Mouse (Mus musculus) right cerebral cortex, postnatal 4 days (tissue): Measurements from ENCODE around the gene Ppie.
"Not testable (repeated sequence)": the region's sequence is repeated elsewhere in the genome, so short reads cannot be mapped to it uniquely, and the experiment has no call there.

Experiments used
- DNase-seq: peaks from one replicate; pipeline ENCODE4 v3.0.0-alpha.2; 2022

Ppie gene

DNA sequence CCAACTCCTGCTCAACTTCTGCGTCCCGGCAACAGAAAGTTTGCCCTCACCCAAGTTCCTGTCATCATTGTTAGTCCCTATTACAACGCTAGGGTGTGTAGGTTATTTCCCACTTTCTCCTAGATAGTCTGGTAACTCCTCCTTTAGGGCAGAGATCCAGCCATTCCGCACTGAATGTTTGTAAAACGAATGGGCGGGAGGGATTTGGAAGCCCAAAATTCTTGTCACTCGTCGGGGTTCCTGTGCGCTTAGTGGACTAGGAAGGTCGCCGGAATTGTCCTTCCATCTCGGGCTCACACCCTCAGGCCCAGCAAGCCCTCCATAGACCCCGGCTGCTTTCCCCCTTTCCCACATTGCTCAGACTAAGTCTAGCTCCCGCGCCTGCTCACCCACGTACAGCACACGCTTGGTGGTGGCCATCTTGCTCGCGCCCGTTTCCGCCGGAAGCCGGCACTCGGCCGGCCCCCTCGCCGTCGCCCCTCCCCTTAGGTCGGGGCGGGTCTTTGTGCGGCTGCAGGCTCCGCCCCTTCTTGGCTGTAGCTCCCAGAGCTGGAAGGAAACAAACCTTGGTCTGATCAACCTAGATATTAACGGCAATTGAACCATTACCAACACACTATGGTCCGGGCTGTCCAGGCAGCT lies at the start of gene Ppie:
Ppie (minus strand) TSS at position 439 of the 642 bp plus-strand sequence.
- DNase-seq: peak; percentile 78

DNA sequence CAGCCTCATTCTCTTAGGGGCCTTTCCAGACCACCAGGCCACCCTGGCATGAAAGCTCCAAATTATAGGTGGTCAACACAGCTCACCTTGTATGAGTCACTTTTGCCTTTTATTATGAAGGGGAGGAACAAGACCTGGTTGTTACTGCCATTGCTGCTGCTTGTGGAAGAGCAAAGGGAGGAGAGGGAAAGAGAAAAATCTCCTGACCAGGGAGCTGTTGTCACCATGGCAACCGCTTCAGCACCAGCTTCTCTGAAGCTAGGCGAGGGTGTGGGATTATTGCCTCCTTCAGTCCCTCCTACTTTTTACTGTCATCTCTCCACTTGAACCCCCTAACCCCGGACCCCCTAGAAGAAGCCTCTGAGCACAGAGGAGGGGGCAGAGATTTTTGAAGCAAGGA lies 45.1 kb upstream of the Ppie start:
- peak; percentile 49 for DNase-seq

DNA sequence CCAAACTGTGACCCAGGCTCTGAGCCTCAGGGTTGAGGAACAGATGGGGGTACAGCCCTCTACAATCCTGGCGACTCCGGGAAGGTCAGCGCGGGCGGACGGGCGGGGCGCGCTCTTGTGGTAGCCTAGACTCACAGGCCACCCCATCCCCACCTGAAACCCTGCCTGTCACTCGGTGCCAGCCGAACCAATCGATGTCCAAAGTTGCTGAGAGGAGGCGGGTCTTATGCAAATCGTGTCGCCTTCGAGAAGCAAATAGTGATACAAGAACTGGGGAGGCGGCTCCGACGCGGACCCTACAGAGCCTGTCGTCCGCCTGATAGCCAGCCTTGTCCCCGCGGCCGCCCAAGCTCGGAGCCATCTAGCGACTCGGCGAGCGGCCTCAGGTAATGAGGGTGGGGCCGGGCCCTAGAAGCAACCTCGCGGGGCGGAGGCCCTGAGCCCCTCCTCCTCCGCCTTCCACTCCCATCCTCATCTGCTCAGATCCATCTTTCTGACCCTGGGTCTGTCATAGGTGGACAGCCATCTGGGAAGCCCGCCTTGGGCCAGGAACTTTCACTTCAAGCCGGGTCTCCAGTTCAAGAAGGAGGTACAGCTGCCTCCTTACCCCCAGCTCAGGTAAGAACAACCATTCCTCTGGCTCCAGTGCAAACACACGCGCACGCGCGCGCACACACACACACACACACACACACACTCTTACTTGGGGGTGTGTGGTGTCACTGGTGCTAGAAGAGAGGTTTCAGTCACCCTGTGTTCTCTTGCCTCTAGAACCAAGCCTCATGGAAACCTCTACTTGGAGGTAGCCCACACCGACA lies 43.7 kb upstream of the Ppie start:
- DNase-seq: peak; percentile 78

DNA sequence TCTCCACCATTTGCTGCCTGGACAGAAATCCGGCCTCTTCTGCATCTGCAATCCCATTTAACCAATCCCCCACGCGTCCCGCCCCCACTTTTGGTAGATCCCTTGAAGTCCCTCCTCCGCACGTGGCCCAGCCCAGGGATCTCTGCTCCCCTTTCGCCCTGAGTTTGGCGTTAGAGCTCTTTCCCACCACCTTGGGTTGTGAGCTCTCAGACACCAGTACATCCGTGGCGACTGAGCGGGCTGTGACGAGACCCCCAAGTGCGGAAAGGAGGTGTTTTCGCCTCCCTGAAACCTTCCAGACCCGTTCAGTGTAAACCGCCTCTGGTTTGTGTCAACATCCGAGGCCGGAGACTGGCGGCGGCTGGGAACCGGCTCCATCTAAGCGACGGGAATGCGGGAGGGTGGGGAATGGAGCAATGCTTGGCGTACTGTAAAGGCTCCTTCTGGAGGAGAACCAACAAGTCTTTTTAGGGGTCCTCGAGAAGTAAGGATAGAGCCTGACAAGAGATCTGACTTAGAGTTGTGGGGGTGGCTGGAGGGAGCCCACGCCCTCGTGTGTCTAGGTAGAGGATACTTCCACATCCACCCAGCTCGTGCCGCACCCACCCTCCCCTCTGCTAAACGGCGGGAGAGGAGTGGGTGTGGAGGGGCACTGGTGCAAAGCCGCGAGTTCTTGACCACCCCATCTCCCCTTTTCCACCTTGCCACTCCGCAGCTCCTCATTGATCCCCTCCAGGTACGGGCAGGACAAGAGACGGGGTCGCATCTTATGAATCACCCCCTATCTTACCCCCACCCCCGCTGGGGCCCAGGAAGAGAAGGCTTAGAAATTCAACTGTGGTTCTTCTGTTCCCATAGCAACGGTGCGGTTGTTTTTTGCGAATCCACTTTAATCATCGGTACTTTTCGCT lies 42.8 kb upstream of the Ppie start, which contains the start of gene Hpcal4:
Hpcal4 (plus strand) TSS at position 900 of the 911 bp plus-strand sequence.
- peak; percentile 61 for DNase-seq

DNA sequence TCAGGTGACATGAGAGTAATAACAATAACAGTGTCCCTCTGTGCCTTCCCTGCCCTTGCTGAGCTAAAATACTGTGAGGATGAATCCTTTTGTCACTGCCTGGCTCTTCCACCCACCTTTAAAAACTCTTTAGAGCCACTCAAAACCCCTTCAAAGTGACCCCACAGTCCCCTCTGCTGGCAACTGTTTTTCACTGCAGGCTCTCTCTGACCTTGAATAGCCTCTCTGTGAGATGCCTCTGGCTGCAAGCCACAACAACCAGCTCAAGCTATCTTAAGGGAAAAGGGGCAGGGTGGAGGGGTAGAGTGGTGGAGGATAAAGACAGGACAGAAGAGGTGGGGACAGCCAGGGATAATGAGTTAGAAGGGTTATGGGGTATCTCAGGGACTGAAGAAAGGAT lies 32.1 kb upstream of the Ppie start:
- DNase-seq: no peak

DNA sequence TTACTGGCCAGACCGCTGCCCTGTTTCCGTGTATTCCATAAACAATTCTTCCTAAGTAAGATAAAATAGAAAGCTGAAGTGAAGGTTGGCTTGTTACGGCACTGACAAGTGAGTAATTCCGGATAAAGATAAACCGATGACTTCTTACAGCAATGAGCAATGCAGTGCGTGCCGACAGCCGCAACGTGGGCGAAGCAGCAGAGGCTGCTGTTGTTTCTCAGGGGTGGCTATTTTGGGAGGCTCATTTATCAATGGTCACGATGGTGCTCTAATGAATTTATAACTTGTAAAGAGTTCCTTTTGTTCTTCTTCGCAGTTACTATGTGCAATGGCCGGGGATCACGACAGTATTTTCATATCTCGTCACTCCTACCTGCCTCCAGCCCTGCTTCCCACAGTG lies 24.4 kb upstream of the Ppie start:
- DNase-seq: no peak

DNA sequence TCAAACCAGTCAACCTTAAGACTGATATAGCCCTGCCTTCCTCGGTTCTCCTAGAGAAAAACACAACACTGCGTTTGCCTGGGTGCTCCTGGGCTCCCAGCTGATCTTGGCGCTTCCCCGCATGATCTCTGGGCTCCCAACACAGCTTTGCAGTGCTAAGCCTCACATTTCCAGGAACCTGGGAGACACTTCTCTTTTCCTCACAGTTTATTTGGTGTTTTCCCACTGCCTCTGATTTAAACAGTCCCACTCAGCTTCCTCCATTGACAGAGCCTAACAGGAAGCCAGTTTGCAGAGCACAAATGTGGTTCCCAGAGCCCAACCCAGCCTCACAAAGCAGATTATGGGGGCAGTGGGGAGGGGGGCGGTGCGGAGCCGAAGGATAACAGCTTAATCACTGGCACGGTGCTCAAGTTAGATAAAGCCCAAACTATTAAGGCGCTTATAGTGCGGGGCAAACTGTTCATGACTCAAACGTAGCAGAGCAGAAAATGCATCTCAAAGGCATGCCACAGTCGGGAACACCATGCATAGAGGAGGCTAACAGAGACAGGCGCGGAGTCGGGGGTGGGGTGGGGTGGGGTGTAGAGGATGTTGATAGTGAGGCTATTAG lies 22.7 kb upstream of the Ppie start:
- DNase-seq: no peak

DNA sequence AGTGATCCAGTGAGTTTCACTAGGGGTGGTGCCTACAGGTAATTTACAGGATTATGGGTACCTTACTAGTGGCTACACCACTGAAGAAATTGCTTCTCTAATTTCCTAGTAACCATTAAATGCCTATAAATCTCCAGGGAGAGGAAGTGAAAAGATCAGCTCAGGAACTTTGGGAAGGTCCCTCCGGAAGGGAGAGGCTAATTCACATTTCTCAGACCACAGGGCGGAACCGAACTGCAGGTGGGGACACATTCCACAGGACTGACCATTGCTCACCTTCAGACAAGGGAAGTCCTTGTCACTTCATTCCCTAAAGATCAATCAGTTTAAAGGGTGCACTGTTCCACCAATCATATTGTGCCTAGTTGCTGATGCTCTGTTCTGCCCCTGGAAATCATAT lies 21.5 kb upstream of the Ppie start:
- not testable (repeated sequence) for DNase-seq

DNA sequence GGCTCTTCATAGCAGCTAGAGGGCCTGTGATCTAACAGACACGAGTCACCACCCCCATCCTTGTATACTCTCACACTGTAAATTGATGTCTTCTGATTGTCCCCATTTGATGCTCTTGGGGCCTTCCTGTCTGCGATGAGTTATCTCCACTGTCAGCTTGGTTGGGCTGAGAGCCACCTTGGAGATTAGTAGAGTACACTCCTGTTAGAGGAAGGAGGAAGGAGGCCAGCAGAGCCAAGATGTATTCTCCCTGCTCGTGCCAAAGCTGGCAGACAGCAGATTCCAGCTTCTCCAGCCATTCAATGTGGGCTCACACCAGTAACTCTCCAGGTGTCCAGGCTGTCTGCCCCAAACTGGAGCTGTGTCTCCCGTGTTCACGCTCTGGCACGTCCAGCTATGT lies 20.8 kb upstream of the Ppie start:
- DNase-seq: no peak

DNA sequence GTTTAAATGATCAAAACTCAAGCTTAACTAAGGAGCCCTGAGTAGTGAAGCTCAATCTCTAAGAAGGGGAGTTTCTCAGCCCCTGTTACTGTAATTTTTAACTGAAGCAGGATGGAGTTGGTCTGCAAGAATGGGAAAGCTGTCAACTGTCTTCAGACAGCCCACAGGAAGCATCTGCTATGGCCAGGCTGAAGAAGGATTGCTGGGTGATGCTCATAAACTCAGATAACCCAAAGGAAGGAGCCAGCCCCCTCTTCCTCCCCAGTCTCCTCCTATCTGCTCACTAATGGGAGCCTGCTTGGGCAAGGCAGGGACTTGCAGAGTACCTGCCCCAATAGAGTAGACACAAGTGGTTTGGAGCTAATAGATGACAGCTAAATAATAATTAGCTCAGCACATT lies 16.1 kb upstream of the Ppie start:
- DNase-seq: no peak

DNA sequence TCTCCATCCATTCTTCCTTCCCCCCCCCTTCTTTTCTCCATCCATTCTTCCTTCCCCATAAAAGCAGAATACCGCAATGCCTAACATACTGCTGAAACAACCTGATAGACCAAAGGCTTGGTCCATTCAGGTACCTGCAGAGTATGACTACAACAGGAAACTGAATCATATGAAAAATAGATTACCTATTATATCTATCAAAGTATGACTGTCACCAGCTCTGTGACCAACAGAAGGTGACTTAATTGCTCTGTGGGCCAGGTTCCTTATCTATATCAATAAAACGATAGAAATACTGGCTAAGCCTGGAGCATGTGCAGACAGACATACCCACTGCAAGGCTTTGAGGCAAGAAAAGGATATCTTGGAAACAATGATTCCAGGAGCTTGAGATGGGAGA lies 15.7 kb upstream of the Ppie start:
- no peak for DNase-seq

DNA sequence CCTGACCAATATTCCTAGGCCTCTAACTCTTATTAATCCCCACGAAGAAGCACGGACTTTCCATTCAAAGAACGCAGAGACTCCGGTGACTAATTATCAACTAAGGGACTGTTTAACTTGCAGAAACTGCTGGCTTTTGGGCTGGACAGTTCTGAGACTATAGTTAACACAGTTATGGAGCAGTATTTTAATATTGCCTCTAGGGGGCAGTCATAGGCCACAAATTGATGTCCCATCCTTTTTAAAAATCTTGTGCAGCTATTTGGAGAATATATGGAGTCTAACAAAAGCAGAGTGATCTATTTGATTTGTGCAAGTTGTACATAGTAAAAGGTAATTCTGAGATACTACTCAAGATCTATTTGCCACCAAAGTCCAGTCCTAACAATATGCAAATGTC lies 15.3 kb upstream of the Ppie start:
- no peak for DNase-seq

DNA sequence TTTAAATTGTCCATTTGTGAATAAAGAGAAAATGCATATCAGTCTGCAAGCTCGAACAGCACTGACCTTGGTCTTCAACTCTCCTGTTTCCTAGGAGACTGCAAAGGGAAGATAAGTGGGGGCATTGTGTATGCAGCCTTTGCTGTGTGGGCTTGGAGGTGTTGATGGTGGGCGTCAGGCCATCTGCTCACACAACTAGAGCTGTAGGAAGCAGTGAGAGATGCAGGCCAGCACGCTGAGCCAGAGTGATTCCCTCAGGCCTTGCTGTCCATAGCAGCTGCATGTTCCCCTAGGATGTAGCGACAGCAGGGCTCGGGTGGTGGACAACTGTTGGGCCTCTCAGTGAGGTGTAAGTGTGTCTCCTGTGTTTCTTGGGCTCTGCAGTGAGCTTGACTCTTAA lies 13.2 kb upstream of the Ppie start:
- peak; percentile 33 for DNase-seq

DNA sequence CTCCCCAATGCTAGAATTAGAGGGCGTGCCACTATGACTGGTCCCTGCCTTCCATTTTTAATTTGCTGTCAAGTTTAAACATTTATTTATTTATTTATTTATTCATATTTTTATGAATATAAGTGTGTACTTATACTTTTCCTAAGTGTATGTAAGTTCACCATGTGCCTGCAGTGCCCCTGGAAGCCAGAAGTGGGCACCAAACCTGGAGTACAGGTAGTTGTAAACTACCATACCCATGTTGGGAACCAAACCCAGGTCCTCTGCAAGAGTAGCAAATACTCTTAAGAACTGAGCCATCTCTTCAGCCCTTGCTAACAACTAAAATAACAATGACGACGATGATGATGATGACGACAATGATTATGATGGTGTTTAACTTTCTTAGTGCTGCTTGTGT lies 12.3 kb upstream of the Ppie start:
- DNase-seq: no peak

DNA sequence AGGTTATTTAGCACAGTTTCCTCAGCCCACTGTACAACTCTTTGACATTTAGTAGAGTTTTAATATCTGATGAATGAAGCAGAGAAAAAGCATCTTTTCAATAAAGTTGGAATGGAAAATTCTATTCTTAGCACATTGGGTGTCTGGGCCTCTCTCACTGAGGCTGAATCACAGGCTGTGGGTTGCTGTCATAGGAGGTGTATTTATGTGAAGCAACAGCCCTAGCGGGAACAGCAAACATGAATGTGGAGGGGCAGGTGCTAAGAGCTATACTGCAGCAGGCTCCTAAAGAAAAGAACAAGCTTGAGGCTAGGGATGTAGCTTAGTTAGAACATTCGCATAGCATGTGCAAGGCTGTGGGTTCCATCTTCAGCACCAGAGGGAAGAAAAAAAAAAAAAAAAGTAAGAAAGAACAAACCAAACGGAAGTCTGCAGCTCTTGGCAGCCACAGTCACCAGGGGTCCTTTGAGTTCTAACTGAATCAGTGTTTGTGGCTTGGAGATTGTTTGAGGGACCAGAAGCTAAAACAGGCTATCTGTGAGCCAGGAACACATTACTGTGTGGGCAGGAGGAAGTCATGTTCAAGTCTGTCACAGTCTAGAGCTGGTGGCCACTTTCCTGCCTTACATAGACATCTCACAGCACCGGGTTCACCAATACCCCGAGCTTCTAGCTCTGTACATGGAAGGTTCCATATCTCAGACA lies 7.8 kb upstream of the Ppie start:
- no peak for DNase-seq

DNA sequence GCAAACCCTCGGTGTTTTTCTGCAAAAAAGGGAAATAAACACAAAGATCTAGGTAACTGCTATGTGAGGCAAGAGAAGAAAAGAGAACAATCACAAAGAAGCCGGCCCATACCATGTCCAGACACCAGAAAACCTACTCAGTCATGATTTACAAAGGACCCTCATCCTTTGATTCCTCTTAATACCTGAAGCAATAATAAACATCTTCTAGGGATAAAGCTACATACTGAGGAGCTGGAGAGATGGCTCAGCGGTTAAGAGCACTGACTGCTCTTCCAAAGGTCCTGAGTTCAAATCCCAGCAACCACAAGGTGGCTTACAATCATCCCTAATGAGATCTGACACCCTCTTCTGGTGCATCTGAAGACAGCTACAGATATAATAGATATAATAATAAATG lies 2.2 kb downstream of the Ppie start:
- no peak for DNase-seq

DNA sequence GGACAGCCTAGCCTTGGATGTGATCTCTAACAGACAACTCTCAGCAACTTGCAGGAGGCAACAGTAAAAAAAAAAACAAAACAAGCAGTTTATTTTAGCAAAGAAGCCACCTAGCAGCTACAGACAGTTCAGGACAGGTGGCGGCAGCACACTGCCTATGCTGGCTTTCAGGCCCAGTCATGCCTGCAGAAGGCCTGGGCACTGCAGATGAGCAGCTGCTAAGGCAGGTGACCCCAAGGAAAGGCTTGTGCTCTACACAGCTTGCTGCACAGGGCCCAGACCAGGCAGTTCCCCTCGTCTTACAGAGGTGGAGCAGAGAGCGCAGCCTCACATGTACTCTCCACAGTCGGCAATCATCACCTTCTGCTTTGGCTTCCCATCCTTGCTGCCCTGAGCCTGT lies 12.7 kb downstream of the Ppie start:
- DNase-seq: no peak

DNA sequence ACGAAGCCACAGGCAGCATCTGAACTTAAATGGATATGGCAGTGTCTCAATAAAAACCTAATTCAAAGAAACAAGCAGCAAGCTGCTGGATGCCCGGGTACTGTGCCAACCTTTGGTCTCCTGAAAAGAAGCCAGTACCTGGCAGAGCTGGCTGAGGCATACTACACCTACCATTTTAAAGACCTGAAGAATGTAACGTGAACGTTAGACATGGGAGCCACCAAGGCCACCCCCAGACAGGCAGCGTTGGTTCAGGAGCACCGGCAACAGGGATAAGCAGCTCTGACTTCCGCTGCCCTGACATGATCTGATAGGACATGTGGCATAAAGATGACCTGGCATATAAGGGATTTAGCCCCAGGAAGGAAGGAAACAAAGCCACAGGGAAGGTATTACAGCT lies 13.1 kb downstream of the Ppie start:
- no peak for DNase-seq

DNA sequence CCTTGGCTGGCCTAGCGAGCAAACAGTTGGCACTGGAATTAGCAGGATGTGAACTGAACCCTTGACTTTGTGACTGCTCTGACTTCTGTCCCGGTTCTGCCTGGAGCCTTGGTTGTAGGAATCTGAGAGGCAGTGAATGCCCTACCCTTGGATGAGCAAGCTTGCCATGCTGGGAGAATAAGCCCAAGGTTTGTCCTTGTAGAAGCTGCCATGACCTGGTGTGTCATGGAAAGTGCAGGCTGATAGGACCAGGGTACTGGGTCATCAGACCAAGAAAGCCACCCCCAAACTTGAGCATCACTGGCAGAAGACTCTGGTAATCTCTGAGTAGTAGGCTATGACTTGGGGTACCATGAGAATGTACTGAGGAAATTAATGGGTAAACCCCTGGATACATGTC lies 18.5 kb downstream of the Ppie start:
- no peak for DNase-seq

DNA sequence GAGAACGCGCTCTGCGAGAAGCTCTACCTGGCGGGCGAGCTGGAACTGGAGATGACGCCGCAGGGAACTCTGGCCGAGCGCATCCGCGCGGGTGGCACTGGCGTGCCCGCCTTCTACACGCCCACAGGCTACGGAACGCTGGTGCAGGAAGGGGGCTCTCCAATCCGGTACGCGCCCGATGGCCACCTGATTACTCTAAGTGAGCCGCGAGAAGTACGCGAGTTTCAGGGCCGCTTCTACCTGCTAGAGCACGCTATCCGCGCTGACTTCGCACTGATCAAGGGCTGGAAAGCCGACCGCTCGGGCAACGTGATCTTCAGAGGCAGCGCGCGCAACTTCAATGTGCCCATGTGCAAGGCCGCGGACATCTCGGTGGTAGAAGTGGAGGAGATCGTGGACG lies 23.1 kb downstream of the Ppie start:
- DNase-seq: peak; percentile 46

DNA sequence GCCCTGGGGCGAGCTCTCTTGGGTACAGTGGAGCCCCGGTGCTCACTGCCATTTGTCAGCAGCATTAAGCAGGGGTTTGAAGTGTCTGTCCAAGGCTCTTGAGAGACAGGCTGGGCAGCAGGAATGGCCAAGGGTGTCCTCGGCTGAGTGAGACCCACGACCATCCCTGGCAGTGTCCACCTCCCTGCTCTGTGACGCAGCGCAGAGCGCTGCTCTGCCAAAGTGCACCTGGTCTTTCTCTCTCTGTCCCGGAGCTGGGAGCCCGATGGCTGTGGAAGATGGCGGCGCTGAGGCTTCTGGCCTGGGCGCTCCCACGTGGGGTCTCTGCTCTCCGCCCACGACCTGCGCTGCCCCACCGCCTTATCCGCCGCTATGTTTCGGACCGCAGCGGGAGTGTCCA lies 23.7 kb downstream of the Ppie start, which contains the start of gene Oxct2b:
Oxct2b (plus strand) TSS at position 256 of the 400 bp plus-strand sequence.
- DNase-seq: no peak

DNA sequence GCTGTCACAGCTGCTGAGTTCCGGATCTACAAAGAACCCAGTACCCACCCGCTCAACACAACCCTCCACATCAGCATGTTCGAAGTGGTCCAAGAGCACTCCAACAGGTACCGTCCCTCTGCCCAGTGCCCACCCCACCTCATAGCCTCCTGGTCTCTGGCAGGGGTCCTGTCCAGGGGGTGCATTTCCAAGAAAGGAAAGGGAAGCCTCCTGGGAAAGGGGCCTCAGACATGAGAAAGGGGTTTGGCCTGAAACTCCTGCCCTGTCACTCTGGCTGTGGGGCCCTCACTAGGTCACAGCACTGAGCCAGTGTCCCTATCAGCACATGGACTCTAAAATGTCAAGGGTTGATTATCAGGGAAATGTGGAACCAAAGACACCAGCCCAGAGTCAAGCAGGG lies 25.1 kb downstream of the Ppie start:
- not testable (repeated sequence) for DNase-seq
